Mouse (Mus musculus) heart, embryonic 14.5 days (tissue): ENCODE results near the gene Setd3. TPM values are rescaled to one million over a fixed set of nuclear protein-coding genes. Genes with fewer than 3 reads are reported as not detected.

Experiments used
- ATAC-seq: fragments of 200-750 bp; cut with Nextera tagmentation; 2 replicates; pipeline ENCODE4 v1.8.0; 2017; ENCODE audit warnings: low read depth, moderate TSS enrichment; ENCODE audit not compliant: insufficient number of reproducible peaks, insufficient read depth, low FRiP score
- H3K27ac ChIP-seq, 2 experiments: fragments of 200-500 bp in 1 of 2; fragments of 300-500 bp in 1 of 2; sonication (generic) in 1 of 2; replicated peaks in 1 of 2; 2 replicates each; pipeline ENCODE4 v1.5.1; 2012 to 2014; ENCODE audit warnings: low read depth in 2 of 2, low read length in 2 of 2, control low read depth in 1 of 2, mild to moderate bottlenecking in 1 of 2, mixed read lengths in 1 of 2; ENCODE audit not compliant: control insufficient read depth in 1 of 2, insufficient read depth in 1 of 2
- H3K27me3 ChIP-seq: fragments of 300-500 bp; sonication (generic); 2 replicates; pipeline ENCODE4 v1.6.1; 2014; ENCODE audit warnings: mild to moderate bottlenecking, low read length, control low read depth; ENCODE audit not compliant: control insufficient read depth, insufficient read depth
- H3K36me3 ChIP-seq: fragments of 300-500 bp; sonication (generic); 2 replicates; pipeline ENCODE4 v1.6.1; 2014; ENCODE audit warnings: mild to moderate bottlenecking, control low read depth, low read length, mixed read lengths; ENCODE audit not compliant: control insufficient read depth, insufficient read depth
- H3K4me1 ChIP-seq, 2 experiments: fragments of 200-500 bp in 1 of 2; fragments of 300-500 bp in 1 of 2; sonication (generic) in 1 of 2; 2 replicates each; pipeline ENCODE4 v1.6.1; 2012 to 2014; ENCODE audit warnings: low read length in 2 of 2, control low read depth in 1 of 2, mixed read lengths in 1 of 2; ENCODE audit not compliant: control insufficient read depth in 2 of 2, insufficient read depth in 2 of 2
- H3K4me2 ChIP-seq: fragments of 300-500 bp; sonication (generic); 2 replicates; pipeline ENCODE4 v1.6.1; 2014; ENCODE audit warnings: mild to moderate bottlenecking, low read length
- H3K4me3 ChIP-seq, 2 experiments: fragments of 200-500 bp in 1 of 2; fragments of 300-500 bp in 1 of 2; sonication (generic) in 1 of 2; 2 replicates each; pipeline ENCODE4 v1.5.1; 2012 to 2014; ENCODE audit warnings: low read length in 2 of 2, mild to moderate bottlenecking in 2 of 2, control low read depth in 1 of 2, low read depth in 1 of 2, moderate library complexity in 1 of 2; ENCODE audit not compliant: control insufficient read depth in 1 of 2, insufficient read depth in 1 of 2
- H3K9ac ChIP-seq: fragments of 300-500 bp; sonication (generic); 2 replicates; pipeline ENCODE4 v1.6.1; 2014; ENCODE audit warnings: mild to moderate bottlenecking, low read length
- H3K9me3 ChIP-seq: fragments of 300-500 bp; sonication (generic); 2 replicates; pipeline ENCODE4 v1.6.1; 2016; ENCODE audit warnings: low read length, control low read depth; ENCODE audit not compliant: control insufficient read depth
- WGBS: fragments of 180-500 bp; shearing (Covaris S2); extraction: QIAGEN DNeasy Blood & Tissue Kit; methylation state at CpG from one replicate; pipeline ENCODE4 v1.1.7; 2014; 5-methylcytosine and 5-hydroxymethylcytosine counted together
- polyA plus RNA-seq: library from polyadenylated mRNA; unstranded; fragments of >200 nt; fragmentation: Nextera tagmentation; extraction: Ambion mirVana; gene quantifications from 2 replicates; pipeline ENCODE4 v1.2.1, GENCODE M21; 2014

The Setd3 gene
- polyA plus RNA-seq, 1 experiment from 2014 or later: 68.2 TPM

GRCm38 (mm10) chr12:108200094-108200493 lies 21.0 kb upstream of the Setd3 start:
- no peaks in the 10 kb centered on the region for H3K9me3 ChIP-seq

DNA sequence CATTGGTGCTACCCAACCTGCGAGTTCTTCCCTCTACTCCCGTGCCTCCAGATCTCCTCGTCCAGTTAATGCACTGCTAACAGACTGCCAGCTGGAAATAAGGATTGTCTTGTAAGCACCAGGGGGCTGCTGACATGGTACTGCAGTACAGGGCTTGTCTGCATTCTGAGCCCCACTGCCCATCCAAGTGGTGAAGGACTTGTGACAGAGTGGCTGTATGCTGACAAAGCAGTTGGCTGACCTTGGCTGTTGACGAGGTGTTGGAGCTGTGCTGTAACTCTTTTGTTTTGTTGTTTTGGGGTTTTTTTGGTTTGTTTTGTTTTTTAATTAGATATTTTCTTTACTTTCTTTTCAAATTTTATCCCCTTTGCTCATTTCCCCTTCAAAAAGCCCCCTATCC lies 19.3 kb upstream of the Setd3 start:
- Histone ChIP-seq H3K27me3 (no peaks in the 10 kb centered on the region), H3K4me2 (no peak overlapping the region), H3K4me1 (no peaks in the 10 kb centered on the region), H3K27ac (no peak overlapping the region), H3K4me3 (no peak overlapping the region), H3K9ac (no peak overlapping the region), H3K36me3 (peaks cover 99% of the 10 kb centered on the region), H3K9me3 (no peaks in the 10 kb centered on the region)
- ATAC-seq: no peak
- WGBS: 69% methylated on average over 4 of the region's 4 CpGs

More at GRCm38 (mm10) chr12:108200094-108200493, 21.0 kb upstream of the Setd3 start:
- Histone ChIP-seq H3K27ac (no peak overlapping the region), H3K4me2 (no peak overlapping the region), H3K9ac (no peak overlapping the region), H3K4me3 (no peak overlapping the region), H3K27me3 (no peaks in the 10 kb centered on the region), H3K36me3 (peaks cover 99% of the 10 kb centered on the region), H3K4me1 (no peaks in the 10 kb centered on the region)
- WGBS: 89% methylated on average over 1 of the region's 1 CpGs
- no peak for ATAC-seq

- Histone ChIP-seq H3K27ac (no peak overlapping the region), H3K4me2 (no peak overlapping the region), H3K9ac (no peak overlapping the region), H3K36me3 (peaks cover 100% of the 10 kb centered on the region), H3K4me3 (no peak overlapping the region), H3K4me1 (no peaks in the 10 kb centered on the region), H3K9me3 (no peaks in the 10 kb centered on the region), H3K27me3 (no peaks in the 10 kb centered on the region)
- WGBS: 93% methylated on average over 11 of the region's 11 CpGs
- no peak for ATAC-seq
Observed at GRCm38 (mm10) chr12:108195761-108196160, 16.6 kb upstream of the Setd3 start.

GRCm38 (mm10) chr12:108193878-108194277 lies 14.8 kb upstream of the Setd3 start:
- H3K4me1 ChIP-seq: no peaks in the 10 kb centered on the region
- H3K27me3 ChIP-seq: no peaks in the 10 kb centered on the region
- no peaks in the 10 kb centered on the region for H3K9me3 ChIP-seq
- H3K4me2 ChIP-seq: no peak overlapping the region
- H3K27ac ChIP-seq: peak overlapping the region in 1 of 2 experiments; percentile 36; a peak in 1 of 4 replicates
- H3K4me3 ChIP-seq: no peak overlapping the region
- no peak for ATAC-seq
- peaks cover 100% of the 10 kb centered on the region for H3K36me3 ChIP-seq
- H3K9ac ChIP-seq: no peak overlapping the region
- 79% methylated on average over 5 of the region's 5 CpGs for WGBS

GRCm38 (mm10) chr12:108187541-108188091 lies 8.5 kb upstream of the Setd3 start:
- Histone ChIP-seq H3K4me3 (no peak overlapping the region), H3K4me1 (no peaks in the 10 kb centered on the region), H3K9me3 (no peaks in the 10 kb centered on the region), H3K9ac (no peak overlapping the region), H3K36me3 (peaks cover 97% of the 10 kb centered on the region), H3K27ac (no peak overlapping the region), H3K27me3 (no peaks in the 10 kb centered on the region), H3K4me2 (no peak overlapping the region)
- ATAC-seq: no peak
- WGBS: 88% methylated on average over 6 of the region's 6 CpGs

DNA sequence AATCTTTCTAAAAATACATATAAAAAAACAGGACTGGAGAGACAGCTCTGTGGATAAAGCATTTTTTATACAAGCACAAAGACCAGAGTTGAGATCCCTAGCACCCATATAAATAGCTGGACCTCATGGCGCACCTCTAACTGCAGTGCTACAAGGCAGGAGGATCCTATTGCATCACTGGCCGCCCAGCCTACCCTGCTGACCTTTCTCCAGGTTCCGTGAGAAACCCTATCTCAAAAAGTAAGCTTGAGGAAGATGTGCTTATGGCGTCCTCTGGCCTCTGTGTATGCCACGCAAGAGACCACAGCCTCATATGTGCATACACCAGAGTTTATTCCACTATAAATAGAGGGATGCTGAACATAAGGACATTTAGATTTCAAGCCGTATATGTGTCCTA lies 2.6 kb upstream of the Setd3 start:
- Histone ChIP-seq H3K4me1 (peaks cover 0 to 21% of the 10 kb centered on the region in 2 experiments; a peak in 3 of 4 replicates), H3K9ac (no peak overlapping the region), H3K9me3 (no peaks in the 10 kb centered on the region), H3K27me3 (no peaks in the 10 kb centered on the region), H3K27ac (no peak overlapping the region), H3K4me2 (no peak overlapping the region), H3K4me3 (no peak overlapping the region), H3K36me3 (peaks cover 48% of the 10 kb centered on the region)
- no peak for ATAC-seq
- 94% methylated on average over 6 of the region's 6 CpGs for WGBS

DNA sequence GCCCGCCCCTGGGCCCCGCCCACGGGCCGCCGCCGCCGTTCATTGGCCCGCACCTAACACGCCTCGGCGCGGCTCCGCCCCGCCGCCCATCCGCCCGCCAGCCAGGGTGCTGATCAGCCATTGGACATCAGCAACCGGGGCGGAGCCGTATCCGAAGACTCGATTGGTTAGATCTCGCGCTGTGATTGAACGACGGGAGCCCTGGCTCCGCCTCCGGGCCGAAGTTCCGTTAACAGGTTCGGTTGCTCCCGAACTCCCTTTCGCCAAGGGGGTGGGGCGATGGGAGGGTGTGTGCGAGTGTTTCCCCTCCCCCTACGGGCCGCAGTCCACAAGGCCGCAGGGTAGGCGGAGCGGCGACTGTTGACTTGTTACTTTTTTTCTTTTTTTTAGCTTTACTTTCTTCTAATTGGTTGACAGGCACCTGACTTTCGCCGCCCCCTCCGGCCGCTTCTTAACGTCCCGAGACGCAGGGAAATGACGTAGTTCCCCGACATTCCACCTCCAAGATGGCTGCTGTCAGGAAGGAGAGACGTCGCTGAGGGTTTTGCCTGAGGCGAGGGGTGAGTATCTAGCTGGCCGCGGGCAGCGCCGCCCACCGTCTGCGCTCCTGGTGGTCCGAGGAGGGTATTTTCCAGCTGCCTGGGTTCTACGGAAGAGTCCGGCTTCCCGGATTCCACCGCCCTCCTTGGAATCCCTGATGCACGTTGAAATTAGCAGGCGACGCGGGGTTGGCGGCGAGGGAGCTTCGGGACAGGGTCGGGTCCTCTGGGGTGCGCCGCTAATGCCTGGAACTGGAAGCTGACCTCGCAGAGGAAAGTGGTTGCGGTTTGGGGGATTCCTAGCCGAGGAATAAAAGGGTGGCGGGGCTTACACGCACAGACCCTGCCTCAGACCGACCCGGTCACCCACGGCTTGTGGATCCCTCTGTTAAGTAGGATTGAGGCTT lies 480 bp upstream of the Setd3 start, which contains the start of gene Ccnk:
TSS of gene Ccnk (plus strand) at position 259 of the 946 bp plus-strand sequence.
- WGBS: under 1% methylated on average over 65 of the region's 82 CpGs
- ATAC-seq: peak; percentile 97
- H3K27ac ChIP-seq: peak within 1 kb of the TSS; percentile 73 to 93
- no peaks in the 10 kb centered on the region for H3K27me3 ChIP-seq
- peaks cover 0 to 30% of the 10 kb centered on the region in 2 experiments; a peak in 3 of 4 replicates for H3K4me1 ChIP-seq
- peak within 1 kb of the TSS; percentile 78 to 99 for H3K4me3 ChIP-seq
- peak within 1 kb of the TSS; percentile 78 for H3K4me2 ChIP-seq
- peaks cover 30% of the 10 kb centered on the region for H3K36me3 ChIP-seq
- H3K9me3 ChIP-seq: no peaks in the 10 kb centered on the region
- H3K9ac ChIP-seq: peak within 1 kb of the TSS; percentile 97
